Mouse (Mus musculus) adrenal gland, postnatal 0 days (tissue): ENCODE measurements around the gene Chst15. TPM values are rescaled to one million over a fixed set of nuclear protein-coding genes. Genes with fewer than 3 reads are reported as not detected.

Experiments used
- polyA plus RNA-seq: library from polyadenylated mRNA; unstranded; fragments of >200 nt; fragmentation: Nextera tagmentation; extraction: Ambion mirVana; gene quantifications from 2 replicates; pipeline ENCODE4 v1.2.1, GENCODE M21; 2015

The Chst15 gene
- 9.2 and 9.4 TPM in 2 replicates for polyA plus RNA-seq

DNA sequence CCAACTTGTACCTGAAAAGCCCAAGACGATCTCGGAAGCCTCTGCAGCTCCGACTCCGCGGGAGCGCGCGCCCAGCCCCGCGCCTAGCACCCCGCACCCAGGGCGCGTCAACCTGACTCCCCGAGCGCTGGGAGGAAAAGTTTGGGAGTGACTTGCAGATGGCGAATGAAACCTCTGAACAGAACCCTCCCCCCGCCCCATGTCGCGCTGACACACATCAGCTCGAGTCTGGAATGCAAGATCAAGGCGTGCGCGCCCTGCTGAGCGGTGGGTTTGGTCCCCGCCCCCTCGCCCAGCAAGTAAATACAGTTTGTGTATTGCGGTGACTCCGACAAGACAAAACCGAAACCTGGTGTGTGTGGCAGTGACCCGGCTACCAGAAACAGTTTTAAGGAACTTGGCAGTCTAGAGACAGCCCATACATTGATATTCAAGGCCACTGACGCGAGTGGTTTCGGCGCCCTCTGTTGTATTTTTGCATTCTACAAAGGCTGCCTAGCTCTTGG is at the start of gene Chst15:
Chst15 (minus strand) TSS at position 193 of the 506 bp plus-strand sequence.

Other genes starting within 250 kb of the Chst15 start
- 1.8 and 3.3 TPM in 2 replicates for gene Cpxm2, start 162.5 kb downstream of the Chst15 start, polyA plus RNA-seq